Mouse (Mus musculus) B cell, adult 67 days (primary cell): ENCODE results near the gene Nlrp9c. TPM values are rescaled to one million over a fixed set of nuclear protein-coding genes. Genes with fewer than 3 reads are reported as not detected.

Source experiments
- total RNA-seq, 2 experiments: library from RNA; stranded (reverse); gene quantifications; 4 replicates each; pipeline ENCODE4 v1.2.4; 2023

Gene Nlrp9c
- total RNA-seq, result not detected

DNA sequence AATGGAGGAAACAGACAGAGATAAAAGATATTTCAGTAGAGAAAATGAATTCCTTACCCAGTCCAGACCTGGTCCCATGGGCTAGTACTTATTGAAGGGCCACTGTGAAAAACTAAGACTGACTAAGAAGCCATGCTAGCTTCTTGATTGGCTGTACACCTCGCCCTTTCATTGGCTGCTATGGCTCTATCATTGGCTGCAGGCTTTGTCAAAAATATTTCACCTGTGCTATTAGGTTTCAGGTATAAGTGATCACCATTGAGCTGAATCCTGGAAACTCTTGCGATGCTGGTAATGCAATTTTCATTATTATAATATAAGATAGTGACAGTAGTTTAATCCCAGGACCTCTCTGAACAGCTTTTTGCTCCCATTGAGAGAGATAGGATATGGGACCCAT lies at the start of gene Nlrp9c:
Gene Nlrp9c (minus strand): TSS at position 101 of the 400 bp plus-strand sequence.

GRCm38 (mm10) chr7:26434813-26435212 lies 31.3 kb upstream of the Nlrp9c start, which contains the start of gene Nlrp4a:
Gene Nlrp4a (plus strand): TSS chr7:26435113.

GRCm38 (mm10) chr7:26306926-26307325 lies 96.6 kb downstream of the Nlrp9c start, which contains the start of gene Cyp2a4:
Gene Cyp2a4 (plus strand): TSS chr7:26307169.

Other genes with a start within 250 kb of the Nlrp9c start
- gene Cyp2b9, start 230.3 kb downstream of the Nlrp9c start, total RNA-seq, result not detected
- gene Vmn1r184, start 143.4 kb downstream of the Nlrp9c start, total RNA-seq, result not detected
- gene Cyp2a4, start 96.5 kb downstream of the Nlrp9c start, total RNA-seq, result not detected
- not detected for gene Nlrp4a, start 31.4 kb upstream of the Nlrp9c start, total RNA-seq
- not detected for gene Nlrp9a, start 131.3 kb upstream of the Nlrp9c start, total RNA-seq
- gene Vmn1r185, start 214.8 kb upstream of the Nlrp9c start, total RNA-seq, result not detected